Mouse (Mus musculus) small intestine, adult 10 weeks (tissue): ENCODE results near the gene Cfap298. TPM values are rescaled to one million over a fixed set of nuclear protein-coding genes. Genes with fewer than 3 reads are reported as not detected.

Experiments used
- polyA plus RNA-seq: library from polyadenylated mRNA; stranded (reverse); fragments of 350-450 nt; fragmentation: Illumina TruSeq; extraction: RNeasy Lipid Tissue Mini Kit (QIAGEN cat#74804); gene quantifications from one replicate; pipeline ENCODE4 v1.2.3, GENCODE M21; 2014; ENCODE audit warnings: low replicate concordance

The Cfap298 gene
- polyA plus RNA-seq = 3.6 TPM

DNA sequence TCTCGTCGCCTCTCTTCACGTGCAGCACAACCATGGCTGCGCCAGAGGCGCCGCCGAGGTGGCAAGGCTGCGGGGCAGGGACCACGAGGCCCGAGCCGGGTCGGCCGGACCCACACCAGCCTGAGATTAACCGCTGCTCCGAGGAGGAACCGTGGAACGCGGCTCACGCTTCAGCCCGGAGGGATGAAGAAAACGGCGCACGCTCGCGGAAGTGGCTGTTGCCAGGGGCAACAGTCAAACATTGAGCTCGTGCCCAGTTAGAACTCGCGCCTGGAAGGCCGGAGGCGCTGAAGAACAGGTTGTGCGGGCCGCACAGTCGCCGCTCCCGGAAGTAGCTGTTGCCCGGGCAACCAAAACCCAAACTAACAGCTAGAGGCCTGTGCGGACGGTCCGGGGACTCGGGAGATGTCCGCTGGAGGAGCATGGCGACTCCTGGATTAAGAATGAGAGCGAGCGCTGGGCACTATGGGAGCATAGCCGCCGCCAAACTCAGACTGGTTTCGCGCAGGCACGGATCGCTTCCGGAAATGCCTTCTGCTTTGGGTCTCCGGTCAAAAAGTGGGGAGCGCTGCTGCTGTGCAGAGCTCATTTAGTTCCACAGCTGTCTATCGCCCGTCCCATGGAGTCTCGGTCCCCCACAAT, at the start of gene Cfap298:
Cfap298 (minus strand) TSS at position 428 of the 642 bp plus-strand sequence.

Other genes starting within 250 kb of the Cfap298 start
- 28.8 TPM for gene Mis18a, start 207.7 kb downstream of the Cfap298 start, polyA plus RNA-seq
- not detected for gene Mrap, start 196.9 kb downstream of the Cfap298 start, polyA plus RNA-seq
- 1.4 TPM for gene Urb1, start 124.7 kb downstream of the Cfap298 start, polyA plus RNA-seq
- 0.41 TPM for gene Eva1c, start 108.4 kb downstream of the Cfap298 start, polyA plus RNA-seq
- gene Synj1, start 76.2 kb upstream of the Cfap298 start, polyA plus RNA-seq = 43.0 TPM
- gene Paxbp1, start 109.4 kb upstream of the Cfap298 start, polyA plus RNA-seq = 169 TPM
- gene 4932438H23Rik, start 160.0 kb upstream of the Cfap298 start, polyA plus RNA-seq = 2.0 TPM